Mouse (Mus musculus) brain, adult 2 months (tissue): ENCODE measurements around the gene Wdr82.
A peak's percentile ranks its signal among the peaks of the same experiment; 100 is the strongest.

ENCODE experiments used
- DNase-seq: peaks from one replicate; pipeline ENCODE4 v3.0.0; 2011; ENCODE audit warnings: low read depth, low spot score

Gene Wdr82

GRCm38 (mm10) chr9:106225469-106226150 lies 54.9 kb downstream of the Wdr82 start:
- DNase-seq: no peak

- peak; percentile 81 for DNase-seq
Measured at GRCm38 (mm10) chr9:106226151-106226682, 55.5 kb downstream of the Wdr82 start.

GRCm38 (mm10) chr9:106227790-106228429 lies 57.2 kb downstream of the Wdr82 start:
- DNase-seq: no peak

GRCm38 (mm10) chr9:106230051-106230733 lies 59.5 kb downstream of the Wdr82 start:
- peak; percentile 48 for DNase-seq

- DNase-seq: peak; percentile 45
Measured at GRCm38 (mm10) chr9:106230734-106231106, 60.0 kb downstream of the Wdr82 start.

- DNase-seq: no peak
Measured at GRCm38 (mm10) chr9:106231220-106231619, 60.5 kb downstream of the Wdr82 start.

GRCm38 (mm10) chr9:106231816-106232215 lies 61.1 kb downstream of the Wdr82 start:
- no peak for DNase-seq

- no peak for DNase-seq
Measured at GRCm38 (mm10) chr9:106232956-106233355, 62.2 kb downstream of the Wdr82 start.

GRCm38 (mm10) chr9:106233953-106234352 lies 63.2 kb downstream of the Wdr82 start:
- DNase-seq: no peak

GRCm38 (mm10) chr9:106235194-106235830 lies 64.6 kb downstream of the Wdr82 start:
- peak; percentile 70 for DNase-seq

- no peak for DNase-seq
Measured at GRCm38 (mm10) chr9:106236156-106236817, 65.6 kb downstream of the Wdr82 start.

GRCm38 (mm10) chr9:106236818-106237211 lies 66.1 kb downstream of the Wdr82 start:
- no peak for DNase-seq

- no peak for DNase-seq
Measured at GRCm38 (mm10) chr9:106237401-106237800, 66.7 kb downstream of the Wdr82 start.

- DNase-seq: no peak
Measured at GRCm38 (mm10) chr9:106237878-106238277, 67.2 kb downstream of the Wdr82 start.
